Mouse (Mus musculus) CH12.LX (cell line): ENCODE measurements around the gene Tysnd1.

ENCODE experiments used
- CTCF ChIP-seq, 2 experiments: IDR thresholded peaks in 1 of 2; conservative IDR thresholded peaks in 1 of 2; 2 replicates each; pipeline ENCODE4 v1.5.1; 2011 to 2012; ENCODE audit warnings: low read depth in 2 of 2, low read length in 2 of 2, improper control_type of control experiment in 1 of 2, inconsistent platforms in 1 of 2, mild to moderate bottlenecking in 1 of 2, moderate library complexity in 1 of 2
- EP300 ChIP-seq: IDR thresholded peaks from 2 replicates; pipeline ENCODE4 v1.6.1; 2011; ENCODE audit warnings: low read length, improper control_type of control experiment
- ETS1 ChIP-seq: conservative IDR thresholded peaks from 2 replicates; pipeline ENCODE4 v1.6.1; 2012; ENCODE audit warnings: low read depth, mild to moderate bottlenecking, inconsistent platforms, low read length, improper control_type of control experiment, moderate library complexity
- HCFC1 ChIP-seq: IDR thresholded peaks from 2 replicates; pipeline ENCODE4 v1.6.1; 2012; ENCODE audit warnings: low read depth, mild to moderate bottlenecking, inconsistent platforms, low read length, improper control_type of control experiment
- MYC ChIP-seq: IDR thresholded peaks from 2 replicates; pipeline ENCODE4 v1.6.1; 2011; ENCODE audit warnings: low read depth, mild to moderate bottlenecking, improper control_type of control experiment, low read length
- POLR2A ChIP-seq: IDR thresholded peaks from 2 replicates; pipeline ENCODE4 v1.6.1; 2011; ENCODE audit warnings: low read depth, mild to moderate bottlenecking, improper control_type of control experiment, low read length
- POLR2AphosphoS2 ChIP-seq: IDR thresholded peaks from 2 replicates; pipeline ENCODE4 v1.6.1; 2011; ENCODE audit warnings: low read depth, low read length, improper control_type of control experiment
- RAD21 ChIP-seq: IDR thresholded peaks from 2 replicates; pipeline ENCODE4 v1.6.1; 2011; ENCODE audit warnings: low read depth, mild to moderate bottlenecking, low read length, improper control_type of control experiment, moderate library complexity
- SIN3A ChIP-seq: IDR thresholded peaks from 2 replicates; pipeline ENCODE4 v1.6.1; 2012; ENCODE audit warnings: low read length, improper control_type of control experiment, inconsistent platforms
- SMC3 ChIP-seq: IDR thresholded peaks from 2 replicates; pipeline ENCODE4 v1.6.1; 2011; ENCODE audit warnings: low read depth, low read length, improper control_type of control experiment
- TBP ChIP-seq: conservative IDR thresholded peaks from 2 replicates; pipeline ENCODE4 v1.6.1; 2011; ENCODE audit warnings: low read depth, low read length, improper control_type of control experiment
- ZKSCAN1 ChIP-seq: IDR thresholded peaks from 2 replicates; pipeline ENCODE4 v1.6.1; 2012; ENCODE audit warnings: low read depth, inconsistent platforms, low read length, improper control_type of control experiment, borderline replicate concordance

GRCm38 (mm10) chr10:61714771-61715461, 19.6 kb downstream of the Tysnd1 start, which contains the start of gene Aifm2:
- TF ChIP-seq CTCF (conservative IDR thresholded peaks at IDR 0.05 in 1 of 2, IDR thresholded peaks at IDR 0.05 in 1 of 2; ENCODE audit: low read depth in 2 of 2, low read length in 2 of 2) = no peak
- TF ChIP-seq ETS1 = no peak
- TF ChIP-seq HCFC1 = peak; percentile 46; the same call in 1 of the 2 replicates
- peak; percentile 66 for TF ChIP-seq POLR2A
- TF ChIP-seq POLR2AphosphoS2 = no peak
- no peak for TF ChIP-seq EP300
- TF ChIP-seq ZKSCAN1 = no peak
- no peak for TF ChIP-seq SMC3
- no peak for TF ChIP-seq SIN3A
- no peak for TF ChIP-seq MYC
- no peak for TF ChIP-seq RAD21
- no peak for TF ChIP-seq TBP
